Mouse (Mus musculus): ENCODE results near the gene Ddn. TPM values are rescaled to one million over a fixed set of nuclear protein-coding genes. Genes with fewer than 3 reads are reported as not detected.

Ddn gene
- polyA plus RNA-seq, 1 experiment from 2014 or later = 0.35 TPM

GRCm38 (mm10) chr15:98805324-98806040 is 3.8 kb downstream of the Ddn start:
- peak overlapping the region; percentile 89 for H3K4me2 ChIP-seq (ENCODE audit: low read length)
- H3K4me3 ChIP-seq (ENCODE audit: low read depth, low read length) = peak overlapping the region; percentile 42
- WGBS = under 1% methylated on average over 64 of the region's 64 CpGs
- H3K9ac ChIP-seq (ENCODE audit: low read depth, low read length) = peak overlapping the region; percentile 70
- H3K27ac ChIP-seq (ENCODE audit: low read length) = no peak overlapping the region
- peaks cover 32% of the 10 kb centered on the region for H3K4me1 ChIP-seq (ENCODE audit: control insufficient read depth, insufficient read depth, low read length)
- no peaks in the 10 kb centered on the region for H3K9me3 ChIP-seq (replicated peaks; ENCODE audit: control insufficient read depth, low read length, poor library complexity, severe bottlenecking)
- peak; percentile 44; the same call in 1 of the 2 replicates for ATAC-seq
- H3K36me3 ChIP-seq (ENCODE audit: control insufficient read depth, insufficient read depth, low read length) = no peaks in the 10 kb centered on the region
- H3K27me3 ChIP-seq (ENCODE audit: control insufficient read depth, insufficient read depth, low read depth, low read length) = peaks cover 86% of the 10 kb centered on the region

GRCm38 (mm10) chr15:98804054-98804453 is 5.2 kb downstream of the Ddn start:
- Histone ChIP-seq H3K27ac (ENCODE audit: low read length) (no peak overlapping the region), H3K4me2 (ENCODE audit: low read length) (peak overlapping the region; percentile 48), H3K9ac (ENCODE audit: low read depth, low read length) (peak overlapping the region; percentile 47; the same call in 1 of the 2 replicates), H3K4me1 (ENCODE audit: control insufficient read depth, insufficient read depth, low read length) (peaks cover 31% of the 10 kb centered on the region), H3K9me3 (replicated peaks; ENCODE audit: control insufficient read depth, low read length, poor library complexity, severe bottlenecking) (no peaks in the 10 kb centered on the region), H3K4me3 (ENCODE audit: low read depth, low read length) (no peak overlapping the region), H3K36me3 (ENCODE audit: control insufficient read depth, insufficient read depth, low read length) (no peaks in the 10 kb centered on the region), H3K27me3 (ENCODE audit: control insufficient read depth, insufficient read depth, low read depth, low read length) (peaks cover 85% of the 10 kb centered on the region)
- WGBS = under 1% methylated on average over 32 of the region's 32 CpGs
- peak; percentile 22; the same call in 1 of the 2 replicates for ATAC-seq

- no peak overlapping the region for H3K27ac ChIP-seq (ENCODE audit: low read length)
- no peaks in the 10 kb centered on the region for H3K9me3 ChIP-seq (replicated peaks; ENCODE audit: control insufficient read depth, low read length, poor library complexity, severe bottlenecking)
- H3K9ac ChIP-seq (ENCODE audit: low read depth, low read length) = no peak overlapping the region
- H3K4me3 ChIP-seq (ENCODE audit: low read depth, low read length) = no peak overlapping the region
- H3K36me3 ChIP-seq (ENCODE audit: control insufficient read depth, insufficient read depth, low read length) = no peaks in the 10 kb centered on the region
- H3K4me2 ChIP-seq (ENCODE audit: low read length) = no peak overlapping the region
- peaks cover 84% of the 10 kb centered on the region for H3K27me3 ChIP-seq (ENCODE audit: control insufficient read depth, insufficient read depth, low read depth, low read length)
- H3K4me1 ChIP-seq (ENCODE audit: control insufficient read depth, insufficient read depth, low read length) = peaks cover 20% of the 10 kb centered on the region
- ATAC-seq = no peak
- WGBS = 9% methylated on average over 8 of the region's 8 CpGs
Measured at GRCm38 (mm10) chr15:98802926-98803325, 6.4 kb downstream of the Ddn start.

- H3K9me3 ChIP-seq (replicated peaks; ENCODE audit: control insufficient read depth, low read length, poor library complexity, severe bottlenecking) = no peaks in the 10 kb centered on the region
- H3K9ac ChIP-seq (ENCODE audit: low read depth, low read length) = no peak overlapping the region; the same call in 1 of the 2 replicates
- no peak overlapping the region for H3K4me2 ChIP-seq (ENCODE audit: low read length)
- H3K27me3 ChIP-seq (ENCODE audit: control insufficient read depth, insufficient read depth, low read depth, low read length) = peaks cover 86% of the 10 kb centered on the region
- whole genome bisulfite sequencing = 9% methylated on average over 12 of the region's 12 CpGs
- no peak overlapping the region for H3K27ac ChIP-seq (ENCODE audit: low read length)
- no peak overlapping the region for H3K4me3 ChIP-seq (ENCODE audit: low read depth, low read length)
- no peak for ATAC-seq
- H3K36me3 ChIP-seq (ENCODE audit: control insufficient read depth, insufficient read depth, low read length) = no peaks in the 10 kb centered on the region
- peaks cover 4% of the 10 kb centered on the region; the same call in 1 of the 2 replicates for H3K4me1 ChIP-seq (ENCODE audit: control insufficient read depth, insufficient read depth, low read length)
Measured at GRCm38 (mm10) chr15:98799396-98799795, 9.9 kb downstream of the Ddn start.

- 0 out of 2 replicates have a peak, but pooled peaks cover 4% of the 10 kb centered on the region for H3K4me1 ChIP-seq (ENCODE audit: control insufficient read depth, insufficient read depth, low read length)
- no peaks in the 10 kb centered on the region for H3K9me3 ChIP-seq (replicated peaks; ENCODE audit: control insufficient read depth, low read length, poor library complexity, severe bottlenecking)
- no peak overlapping the region for H3K27ac ChIP-seq (ENCODE audit: low read length)
- H3K36me3 ChIP-seq (ENCODE audit: control insufficient read depth, insufficient read depth, low read length) = no peaks in the 10 kb centered on the region
- H3K4me2 ChIP-seq (ENCODE audit: low read length) = no peak overlapping the region
- peaks cover 88% of the 10 kb centered on the region for H3K27me3 ChIP-seq (ENCODE audit: control insufficient read depth, insufficient read depth, low read depth, low read length)
- H3K9ac ChIP-seq (ENCODE audit: low read depth, low read length) = no peak overlapping the region
- 31% methylated on average over 3 of the region's 3 CpGs for WGBS
- no peak for ATAC-seq
- H3K4me3 ChIP-seq (ENCODE audit: low read depth, low read length) = no peak overlapping the region
Measured at GRCm38 (mm10) chr15:98798903-98799302, 10.4 kb downstream of the Ddn start.

GRCm38 (mm10) chr15:98797835-98798492 is 11.3 kb downstream of the Ddn start:
- 0 out of 2 replicates have a peak overlapping the region, but pooled peaks have one; percentile 27 for H3K9ac ChIP-seq (ENCODE audit: low read depth, low read length)
- H3K27ac ChIP-seq (ENCODE audit: low read length) = no peak overlapping the region
- no peaks in the 10 kb centered on the region for H3K9me3 ChIP-seq (replicated peaks; ENCODE audit: control insufficient read depth, low read length, poor library complexity, severe bottlenecking)
- peak overlapping the region; percentile 23; the same call in 1 of the 2 replicates for H3K4me2 ChIP-seq (ENCODE audit: low read length)
- ATAC-seq = peak; percentile 78
- under 1% methylated on average over 28 of the region's 28 CpGs for WGBS
- H3K4me1 ChIP-seq (ENCODE audit: control insufficient read depth, insufficient read depth, low read length) = peaks cover 5% of the 10 kb centered on the region; the same call in 1 of the 2 replicates
- peaks cover 88% of the 10 kb centered on the region for H3K27me3 ChIP-seq (ENCODE audit: control insufficient read depth, insufficient read depth, low read depth, low read length)
- H3K4me3 ChIP-seq (ENCODE audit: low read depth, low read length) = no peak overlapping the region
- H3K36me3 ChIP-seq (ENCODE audit: control insufficient read depth, insufficient read depth, low read length) = no peaks in the 10 kb centered on the region

- Histone ChIP-seq H3K27ac (ENCODE audit: low read length) (no peak overlapping the region), H3K36me3 (ENCODE audit: control insufficient read depth, insufficient read depth, low read length) (no peaks in the 10 kb centered on the region), H3K4me1 (ENCODE audit: control insufficient read depth, insufficient read depth, low read length) (peaks cover 7% of the 10 kb centered on the region; the same call in 1 of the 2 replicates), H3K27me3 (ENCODE audit: control insufficient read depth, insufficient read depth, low read depth, low read length) (peaks cover 87% of the 10 kb centered on the region), H3K9ac (ENCODE audit: low read depth, low read length) (no peak overlapping the region), H3K4me3 (ENCODE audit: low read depth, low read length) (no peak overlapping the region), H3K9me3 (replicated peaks; ENCODE audit: control insufficient read depth, low read length, poor library complexity, severe bottlenecking) (no peaks in the 10 kb centered on the region), H3K4me2 (ENCODE audit: low read length) (peak overlapping the region; percentile 23)
- WGBS = under 1% methylated on average over 13 of the region's 13 CpGs
- ATAC-seq = no peak
Measured at GRCm38 (mm10) chr15:98796803-98797595, 12.3 kb downstream of the Ddn start.

GRCm38 (mm10) chr15:98793141-98793698 is 16.1 kb downstream of the Ddn start:
- Histone ChIP-seq H3K27me3 (ENCODE audit: control insufficient read depth, insufficient read depth, low read depth, low read length) (peaks cover 93% of the 10 kb centered on the region), H3K36me3 (ENCODE audit: control insufficient read depth, insufficient read depth, low read length) (no peaks in the 10 kb centered on the region), H3K9ac (ENCODE audit: low read depth, low read length) (peak overlapping the region; percentile 48), H3K4me3 (ENCODE audit: low read depth, low read length) (peak overlapping the region; percentile 38), H3K27ac (ENCODE audit: low read length) (no peak overlapping the region), H3K9me3 (replicated peaks; ENCODE audit: control insufficient read depth, low read length, poor library complexity, severe bottlenecking) (no peaks in the 10 kb centered on the region), H3K4me2 (ENCODE audit: low read length) (peak overlapping the region; percentile 50), H3K4me1 (ENCODE audit: control insufficient read depth, insufficient read depth, low read length) (peaks cover 16% of the 10 kb centered on the region; the same call in 1 of the 2 replicates)
- WGBS = 9% methylated on average over 13 of the region's 13 CpGs
- no peak for ATAC-seq
